Mouse (Mus musculus) embryonic stem cell, embryonic (primary cell): ENCODE data around the gene Alyref.

Experiments
- CTCF ChIA-PET, 4 experiments: fragments of 300-600 bp in 2 of 4; fragments of 350-600 bp in 2 of 4; sonication (Branson Sonifier 250); formaldehyde crosslinking; loops; one replicate each; lab custom pipeline; 2022; ENCODE audit warnings: inconsistent platforms in 2 of 4; lab: Charles Lee
- POLR2A ChIA-PET, 4 experiments: fragments of 300-600 bp in 2 of 4; fragments of 350-600 bp in 2 of 4; sonication (Branson Sonifier 250); formaldehyde crosslinking; loops; one replicate each; lab custom pipeline; 2022; ENCODE audit warnings: antibody characterized with exemption in 4 of 4, inconsistent platforms in 1 of 4; lab: Charles Lee

The Alyref gene

GRCm38 (mm10) chr11:120629911-120630310, 31.7 kb upstream of the Alyref start:
- CTCF ChIA-PET: interaction anchor here (0.5 to 2.0 kb wide), 13 partner anchors 13 to 424 kb away, joined by 3 to 8 read pairs (median 3); partner anchors contain the start of gene Pycr1 (in 2 of the 4)
- POLR2A ChIA-PET: interaction anchor here in 3 of 4 experiments (0.6 to 28.4 kb wide), 70 partner anchors 6 to 516 kb away, joined by 3 to 947 read pairs (median 5); partner anchors contain the start of genes Mrpl12 (in 3 of the 3), Myadml2 (in 3 of the 3), Notum (in 3 of the 3) and Pcyt2 (in 3 of the 3)

GRCm38 (mm10) chr11:120629341-120629730, 31.2 kb upstream of the Alyref start:
- ChIA-PET CTCF (interaction anchor here in 3 of 4 experiments (0.5 to 2.0 kb wide), 9 partner anchors 14 to 171 kb away, joined by 3 to 8 read pairs (median 3); partner anchors contain the start of gene Pycr1 (in 1 of the 3)), POLR2A (interaction anchor here in 3 of 4 experiments (0.6 to 28.4 kb wide), 63 partner anchors 7 to 608 kb away, joined by 3 to 947 read pairs (median 6); partner anchors contain the start of genes Mrpl12 (in 3 of the 3), Myadml2 (in 3 of the 3), Notum (in 3 of the 3) and Pcyt2 (in 3 of the 3))

DNA sequence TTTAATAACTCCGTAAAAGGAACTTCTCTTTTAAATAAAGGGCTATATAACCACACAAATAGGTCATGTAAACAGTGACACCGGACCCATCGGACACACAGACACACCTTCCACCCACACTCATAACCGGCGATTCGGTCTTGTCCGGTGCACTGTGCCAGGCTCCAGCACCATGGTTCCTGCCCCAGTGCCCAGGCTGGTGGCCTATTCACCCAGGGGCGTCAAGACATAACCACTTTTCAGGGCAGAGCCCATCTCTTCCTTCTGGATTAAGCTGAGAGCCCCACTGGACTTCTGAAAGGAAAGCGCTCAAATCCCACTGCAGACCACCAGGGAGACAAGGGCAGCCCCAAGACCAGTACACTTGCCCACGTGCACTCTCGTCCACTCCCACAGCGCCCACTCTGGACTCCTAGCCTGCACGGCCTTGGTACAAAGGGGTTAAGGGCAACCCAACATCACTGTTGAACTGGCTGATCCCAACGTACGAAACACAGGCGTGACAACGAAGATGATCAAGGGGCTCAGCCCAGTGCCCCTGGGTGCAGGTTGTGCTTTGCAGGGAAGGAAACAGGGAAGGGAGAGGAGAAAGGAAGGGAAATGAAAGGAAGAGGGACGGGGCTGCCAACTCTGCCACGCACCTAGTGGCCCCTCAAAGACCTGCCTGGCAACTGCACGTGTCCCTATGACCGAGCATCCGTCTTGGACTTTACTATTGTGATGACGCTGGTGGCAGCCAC, 30.6 kb upstream of the Alyref start:
- ChIA-PET CTCF (interaction anchor here in 3 of 4 experiments (0.7 to 2.0 kb wide), 4 partner anchors 15 to 171 kb away, joined by 3 to 8 read pairs (median 3); partner anchors contain the start of gene Pycr1 (in 1 of the 3)), POLR2A (interaction anchor here in 3 of 4 experiments (0.6 to 28.4 kb wide), 53 partner anchors 7 to 608 kb away, joined by 3 to 947 read pairs (median 7); partner anchors contain the start of genes Myadml2 (in 3 of the 3), Pycr1 (in 3 of the 3), Arhgdia (in 2 of the 3) and Mrpl12 (in 2 of the 3))

GRCm38 (mm10) chr11:120627468-120628300, 29.5 kb upstream of the Alyref start:
- ChIA-PET CTCF (interaction anchor here in 2 of 4 experiments (0.6 to 0.7 kb wide), 2 partner anchors 38 to 153 kb away, joined by 3 read pairs; no protein-coding TSS in a partner anchor), POLR2A (interaction anchor here in 3 of 4 experiments (0.6 to 28.4 kb wide), 25 partner anchors 6 to 160 kb away, joined by 3 to 947 read pairs (median 5); partner anchors contain the start of genes Pycr1 (in 3 of the 3), Myadml2 (in 2 of the 3), Npb (in 2 of the 3) and P4hb (in 2 of the 3))

DNA sequence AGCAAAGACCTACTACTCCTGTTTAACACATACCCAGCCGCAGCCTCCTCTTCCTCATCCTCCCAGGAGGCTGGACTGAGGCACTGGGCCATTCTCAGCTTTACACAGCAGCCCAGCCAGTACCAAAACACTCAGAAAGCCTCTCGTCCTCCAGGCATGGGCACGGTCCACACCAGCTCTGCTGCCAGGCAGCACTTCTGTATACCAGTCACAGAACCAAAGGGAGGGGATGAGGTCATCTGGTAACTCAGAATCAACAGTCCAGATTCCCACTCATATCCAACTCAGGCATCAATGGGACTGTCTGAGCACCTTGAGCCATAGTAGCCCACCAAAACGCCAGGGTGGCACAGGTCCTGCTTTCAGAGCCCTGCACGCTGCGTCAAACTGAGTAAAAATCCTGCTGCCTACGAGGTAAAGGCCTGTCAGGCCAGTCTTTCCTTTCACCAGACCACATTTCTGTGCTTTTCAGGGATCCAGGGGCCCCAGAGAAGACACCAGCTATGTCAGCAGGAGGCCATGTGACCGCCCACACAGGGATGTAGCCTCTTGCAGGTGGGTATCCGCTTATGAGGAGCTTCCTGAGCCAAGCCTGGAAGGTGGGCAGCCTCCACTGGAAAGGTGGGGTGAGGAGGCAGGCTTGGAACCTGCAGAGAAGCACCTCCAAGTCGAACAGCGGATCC, 28.8 kb upstream of the Alyref start:
- POLR2A ChIA-PET: interaction anchor here in 3 of 4 experiments (0.6 to 28.4 kb wide), 27 partner anchors 5 to 159 kb away, joined by 3 to 947 read pairs (median 5); partner anchors contain the start of genes Pycr1 (in 3 of the 3), Myadml2 (in 2 of the 3), Npb (in 2 of the 3) and P4hb (in 2 of the 3)
- CTCF ChIA-PET: interaction anchor here in 1 of 4 experiments (1.4 kb wide), 1 partner anchor 93 kb away, joined by 4 read pairs; no protein-coding TSS in a partner anchor

DNA sequence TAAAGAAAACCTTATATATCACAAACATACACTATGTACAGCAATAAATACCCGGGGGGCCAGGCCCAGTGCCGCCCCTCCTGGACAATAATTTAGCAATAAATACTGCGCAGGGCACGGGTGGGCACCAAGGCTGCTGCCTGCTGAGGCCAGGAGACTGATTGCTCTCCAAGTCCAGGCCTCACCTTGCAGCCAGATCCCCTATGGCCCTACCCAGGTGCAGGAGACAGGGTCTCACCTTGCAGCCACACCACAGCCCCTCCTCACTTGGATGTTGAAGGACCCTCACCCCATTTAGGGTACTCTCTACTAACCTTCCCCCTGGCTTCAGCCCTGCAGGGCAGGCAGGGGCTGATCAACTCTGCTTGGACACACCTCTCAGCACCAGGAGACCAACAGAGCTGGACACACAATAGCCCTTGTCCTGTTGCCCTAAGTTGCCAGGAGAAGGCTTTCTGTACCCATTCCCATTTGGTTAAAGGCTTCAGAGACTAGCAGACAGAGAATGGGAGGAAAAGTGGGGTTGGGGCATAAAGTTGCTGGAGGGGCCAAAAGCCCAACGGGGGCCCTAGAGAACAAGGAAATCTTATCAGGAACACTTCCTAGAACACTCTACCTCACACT, 27.1 kb upstream of the Alyref start, which contains the start of gene Sirt7:
Gene Sirt7, minus strand, starts transcription at position 89 of the 624 bp plus-strand sequence.
- CTCF ChIA-PET: interaction anchor here in 3 of 4 experiments (0.7 to 2.4 kb wide), 14 partner anchors 8 to 174 kb away, joined by 3 to 12 read pairs (median 4); partner anchors contain the start of genes Mafg (in 2 of the 3) and Pycr1 (in 1 of the 3)
- POLR2A ChIA-PET: interaction anchor here (0.6 to 28.4 kb wide), 41 partner anchors 4 to 324 kb away, joined by 3 to 947 read pairs (median 5); partner anchors contain the start of genes Mafg (in 4 of the 4), P4hb (in 3 of the 4), Pycr1 (in 3 of the 4) and Arl16 (in 2 of the 4)

GRCm38 (mm10) chr11:120624680-120625111, 26.5 kb upstream of the Alyref start:
- ChIA-PET CTCF (interaction anchor here (0.6 to 2.4 kb wide), 24 partner anchors 9 to 277 kb away, joined by 3 to 12 read pairs (median 4); partner anchors contain the start of genes Mafg (in 2 of the 4), Lrrc45 (in 1 of the 4), Notum (in 1 of the 4) and Npb (in 1 of the 4)), POLR2A (interaction anchor here (0.6 to 28.4 kb wide), 49 partner anchors 3 to 324 kb away, joined by 3 to 947 read pairs (median 5); partner anchors contain the start of genes Mafg (in 4 of the 4), P4hb (in 3 of the 4), Pycr1 (in 3 of the 4) and Arl16 (in 2 of the 4))

- POLR2A ChIA-PET: interaction anchor here (0.5 to 28.4 kb wide), 54 partner anchors 3 to 1049 kb away, joined by 3 to 947 read pairs (median 4); partner anchors contain the start of genes Mafg (in 4 of the 4), P4hb (in 3 of the 4), Pycr1 (in 3 of the 4) and Aspscr1 (in 2 of the 4)
Measured at GRCm38 (mm10) chr11:120623961-120624679, 26.0 kb upstream of the Alyref start.

GRCm38 (mm10) chr11:120622805-120623204, 24.6 kb upstream of the Alyref start:
- POLR2A ChIA-PET: interaction anchor here (0.6 to 28.4 kb wide), 16 partner anchors 1 to 230 kb away, joined by 3 to 947 read pairs (median 9); partner anchors contain the start of genes Mafg (in 3 of the 4), Npb (in 2 of the 4), Pycr1 (in 2 of the 4) and Cenpx (in 1 of the 4)
- CTCF ChIA-PET: interaction anchor here in 2 of 4 experiments (0.6 to 2.4 kb wide), 4 partner anchors 9 to 177 kb away, joined by 3 to 14 read pairs (median 11); partner anchors contain the start of gene Npb (in 1 of the 2)

More at GRCm38 (mm10) chr11:120623961-120624679, 26.0 kb upstream of the Alyref start:
- CTCF ChIA-PET: interaction anchor here (0.6 to 2.4 kb wide), 29 partner anchors 9 to 278 kb away, joined by 3 to 12 read pairs (median 4); partner anchors contain the start of genes Mafg (in 2 of the 4), Lrrc45 (in 1 of the 4), Notum (in 1 of the 4) and Npb (in 1 of the 4)

DNA sequence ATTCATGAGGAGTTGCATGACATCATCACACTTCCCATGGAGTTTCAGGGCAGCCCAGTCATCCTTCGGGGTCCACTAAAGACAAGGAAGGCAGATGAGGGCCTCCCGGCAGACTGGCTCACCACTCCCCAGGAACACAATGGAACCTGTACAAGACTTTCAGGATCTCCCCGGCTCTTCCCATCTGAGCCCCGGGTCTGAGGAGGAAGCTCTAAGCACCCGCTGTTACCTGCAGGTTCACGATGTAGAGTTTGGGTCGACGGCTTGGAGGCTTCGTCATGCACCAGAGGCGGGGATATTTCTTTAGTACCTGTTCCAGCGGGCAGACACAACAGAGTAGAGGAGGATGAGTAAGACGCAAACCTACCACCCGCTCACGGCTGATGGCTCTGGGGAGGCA, 22.0 kb upstream of the Alyref start:
- CTCF ChIA-PET: interaction anchor here in 1 of 4 experiments (1.3 kb wide), 1 partner anchor 13 kb away, joined by 5 read pairs; the partner anchor contains the start of gene Mafg
- POLR2A ChIA-PET: interaction anchor here in 3 of 4 experiments (0.6 to 28.4 kb wide), 15 partner anchors 10 to 136 kb away, joined by 3 to 947 read pairs (median 7); partner anchors contain the start of genes Mafg (in 2 of the 3), Pycr1 (in 2 of the 3), Cenpx (in 1 of the 3) and Lrrc45 (in 1 of the 3)

DNA sequence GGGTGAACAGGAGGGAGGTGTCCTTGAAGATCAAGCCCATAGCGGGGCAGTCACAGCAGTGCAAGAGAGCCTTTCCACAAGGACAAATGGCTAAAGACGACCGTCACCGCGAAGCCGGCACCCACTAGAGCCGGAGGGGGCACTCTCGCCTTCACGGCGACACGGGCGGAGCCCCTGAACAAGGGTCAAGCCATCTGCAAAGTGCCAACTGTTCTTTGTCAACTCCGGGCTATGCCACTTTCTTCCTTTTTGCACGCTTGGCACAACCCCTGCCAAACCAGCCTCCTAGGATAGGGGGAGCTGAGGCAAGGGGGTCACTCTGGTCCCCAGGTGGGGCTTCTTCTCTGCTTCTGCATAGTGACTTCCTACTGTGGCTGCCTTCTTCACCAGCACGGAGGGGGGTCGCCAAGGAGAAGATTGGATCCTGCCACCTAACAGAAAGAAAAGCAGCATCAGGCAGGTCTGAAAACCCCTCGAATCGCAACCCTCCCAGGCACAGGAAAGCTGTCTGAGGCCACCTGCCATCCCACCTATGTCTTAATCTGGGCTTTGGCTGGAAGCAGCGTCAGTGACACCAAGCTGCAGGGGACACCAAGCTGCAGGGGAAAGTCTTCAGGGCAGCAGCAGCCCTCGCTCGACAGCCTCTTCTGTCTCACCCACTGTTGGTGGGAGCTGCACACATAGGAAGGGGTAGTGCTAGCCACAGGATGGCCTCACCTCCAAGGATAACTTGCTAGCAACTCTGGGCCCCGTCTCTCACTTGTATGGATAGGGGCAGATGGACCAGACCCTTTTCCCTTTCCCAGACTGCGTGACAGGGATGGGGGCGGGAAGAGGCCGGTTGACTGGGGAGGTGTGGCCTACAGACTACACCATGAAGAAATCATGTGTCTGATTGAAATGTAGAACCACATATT, 20.7 kb upstream of the Alyref start:
- POLR2A ChIA-PET: interaction anchor here in 3 of 4 experiments (0.7 to 28.4 kb wide), 27 partner anchors 9 to 267 kb away, joined by 3 to 947 read pairs (median 5); partner anchors contain the start of genes Npb (in 3 of the 3), Cenpx (in 2 of the 3), Lrrc45 (in 2 of the 3) and Mafg (in 2 of the 3)
- CTCF ChIA-PET: interaction anchor here in 1 of 4 experiments (1.2 to 1.8 kb wide), 3 partner anchors 36 to 102 kb away, joined by 4 to 6 read pairs (median 4); no protein-coding TSS in a partner anchor

DNA sequence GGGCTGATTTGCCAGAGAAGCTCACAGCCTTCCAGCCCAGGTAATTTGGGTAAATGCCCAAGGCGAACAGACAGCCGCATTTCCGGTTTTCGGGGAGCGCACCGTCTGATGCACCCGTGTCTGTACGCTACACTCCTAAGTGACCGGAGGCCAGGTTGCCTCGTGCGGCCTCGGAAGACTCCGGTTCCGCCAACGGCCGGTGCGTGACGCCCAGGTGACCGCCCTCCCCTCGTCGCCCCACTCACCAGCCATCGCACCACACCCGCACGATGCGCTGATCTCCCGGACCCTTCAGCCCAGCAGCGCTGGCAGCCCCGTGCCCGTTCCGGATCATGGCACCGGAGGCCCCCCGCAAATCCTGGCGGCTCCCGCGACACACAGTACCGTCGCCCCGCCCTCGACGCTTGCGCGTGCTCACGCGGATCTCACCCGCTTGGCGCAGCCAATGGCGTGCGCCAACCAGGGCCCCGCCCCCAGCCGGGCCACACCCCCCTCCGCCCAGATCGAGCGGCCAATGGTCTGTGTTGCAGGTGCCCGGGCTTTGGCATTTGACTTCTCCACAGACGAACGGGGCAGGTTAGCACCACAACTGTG, 19.5 kb upstream of the Alyref start, which contains the start of gene Pcyt2:
Gene Pcyt2, minus strand, starts transcription at position 418 of the 594 bp plus-strand sequence.
- POLR2A ChIA-PET: interaction anchor here in 3 of 4 experiments (0.6 to 28.4 kb wide), 28 partner anchors 9 to 266 kb away, joined by 3 to 947 read pairs (median 4); partner anchors contain the start of genes Npb (in 3 of the 3), Alyref (in 2 of the 3), Mafg (in 2 of the 3) and P4hb (in 2 of the 3)
- CTCF ChIA-PET: interaction anchor here in 1 of 4 experiments (0.9 to 1.8 kb wide), 6 partner anchors 35 to 626 kb away, joined by 3 to 6 read pairs (median 4); no protein-coding TSS in a partner anchor
